Mouse (Mus musculus): Measurements from ENCODE around the gene Ror1.

Gene Ror1

GRCm38 (mm10) chr4:100095685-100096595, at the start of gene Ror1:
Ror1 (plus strand) TSS chr4:100095791.
- peak; percentile 88 for DNase-seq (ENCODE audit: low read depth, low spot score)

GRCm38 (mm10) chr4:100047066-100047465, 48.5 kb upstream of the Ror1 start:
- DNase-seq (ENCODE audit: low read depth, low spot score) = no peak

GRCm38 (mm10) chr4:100048351-100048950, 47.1 kb upstream of the Ror1 start:
- no peak for DNase-seq (ENCODE audit: low read depth, low spot score)

GRCm38 (mm10) chr4:100051767-100052166, 43.8 kb upstream of the Ror1 start:
- no peak for DNase-seq (ENCODE audit: low read depth, low spot score)

GRCm38 (mm10) chr4:100052258-100052657, 43.3 kb upstream of the Ror1 start:
- DNase-seq (ENCODE audit: low read depth, low spot score) = no peak

- DNase-seq (ENCODE audit: low read depth, low spot score) = no peak
Observed at GRCm38 (mm10) chr4:100056046-100056445, 39.5 kb upstream of the Ror1 start.

- no peak for DNase-seq (ENCODE audit: low read depth, low spot score)
Observed at GRCm38 (mm10) chr4:100056446-100056845, 39.1 kb upstream of the Ror1 start.

- no peak for DNase-seq (ENCODE audit: low read depth, low spot score)
Observed at GRCm38 (mm10) chr4:100057381-100057780, 38.2 kb upstream of the Ror1 start.

- DNase-seq (ENCODE audit: low read depth, low spot score) = no peak
Observed at GRCm38 (mm10) chr4:100058631-100059030, 37.0 kb upstream of the Ror1 start.

GRCm38 (mm10) chr4:100059811-100060210, 35.8 kb upstream of the Ror1 start:
- no peak for DNase-seq (ENCODE audit: low read depth, low spot score)

GRCm38 (mm10) chr4:100061396-100062066, 34.1 kb upstream of the Ror1 start:
- no peak for DNase-seq (ENCODE audit: low read depth, low spot score)

- no peak for DNase-seq (ENCODE audit: low read depth, low spot score)
Observed at GRCm38 (mm10) chr4:100065686-100066085, 29.9 kb upstream of the Ror1 start.

- DNase-seq (ENCODE audit: low read depth, low spot score) = peak; percentile 35
Observed at GRCm38 (mm10) chr4:100070101-100070500, 25.5 kb upstream of the Ror1 start.

- peak; percentile 48 for DNase-seq (ENCODE audit: low read depth, low spot score)
Observed at GRCm38 (mm10) chr4:100096596-100097181, 1.1 kb downstream of the Ror1 start.

- DNase-seq (ENCODE audit: low read depth, low spot score) = no peak
Observed at GRCm38 (mm10) chr4:100097364-100097979, 1.9 kb downstream of the Ror1 start.

GRCm38 (mm10) chr4:100101066-100101820, 5.7 kb downstream of the Ror1 start:
- no peak for DNase-seq (ENCODE audit: low read depth, low spot score)

- no peak for DNase-seq (ENCODE audit: low read depth, low spot score)
Observed at GRCm38 (mm10) chr4:100101844-100102243, 6.3 kb downstream of the Ror1 start.

GRCm38 (mm10) chr4:100104241-100104640, 8.7 kb downstream of the Ror1 start:
- DNase-seq (ENCODE audit: low read depth, low spot score) = no peak

GRCm38 (mm10) chr4:100107593-100107992, 12.0 kb downstream of the Ror1 start:
- no peak for DNase-seq (ENCODE audit: low read depth, low spot score)

GRCm38 (mm10) chr4:100108551-100108950, 13.0 kb downstream of the Ror1 start:
- DNase-seq (ENCODE audit: low read depth, low spot score) = no peak

- no peak for DNase-seq (ENCODE audit: low read depth, low spot score)
Observed at GRCm38 (mm10) chr4:100114148-100114547, 18.6 kb downstream of the Ror1 start.

All from mesoderm, embryonic 11.5 days (tissue).